Mouse (Mus musculus): ENCODE data around the gene Cd59b. TPM values are rescaled to one million over a fixed set of nuclear protein-coding genes. Genes with fewer than 3 reads are reported as not detected.

Cd59b gene
- total and polyA plus RNA-seq, 3 experiments = 0.38 TPM; not detected in 2

GRCm38 (mm10) chr2:104135920-104136319, 66.3 kb downstream of the Cd59b start:
- no peak overlapping the region for H3K4me3 ChIP-seq (ENCODE audit: control insufficient read depth in 1 of 2, insufficient read depth in 1 of 2, low read depth in 2 of 2, low read length in 2 of 2)
- peaks cover 0 to 7% of the 10 kb centered on the region in 2 experiments; a peak in 2 of 4 replicates for H3K4me1 ChIP-seq (ENCODE audit: control insufficient read depth in 1 of 2, insufficient read depth in 2 of 2, low read length in 2 of 2)
- no peaks in the 10 kb centered on the region for H3K27me3 ChIP-seq (ENCODE audit: control insufficient read depth in 1 of 2, insufficient read depth in 2 of 2, low read length in 2 of 2)
- H3K36me3 ChIP-seq (ENCODE audit: control insufficient read depth in 1 of 2, insufficient read depth in 2 of 2, low read length in 2 of 2) = peaks cover 0 to 5% of the 10 kb centered on the region in 2 experiments; a peak in 2 of 4 replicates
- H3K27ac ChIP-seq (ENCODE audit: control insufficient read depth, low read depth, low read length) = no peak overlapping the region
- no peaks in the 10 kb centered on the region for H3K79me2 ChIP-seq (ENCODE audit: control insufficient read depth, insufficient read depth, low read length, poor library complexity)
- H3K9ac ChIP-seq (ENCODE audit: control insufficient read depth, low read depth, low read length, poor library complexity, severe bottlenecking) = no peak overlapping the region
- DNase-seq (ENCODE audit: low read depth, low spot score) = no peak
- no peaks in the 10 kb centered on the region for H3K9me3 ChIP-seq (replicated peaks; ENCODE audit: insufficient read depth, low read length)
- TF ChIP-seq USF1 (IDR thresholded peaks at IDR 0.05; ENCODE audit: low read depth, low read length) = peak; percentile 50; the same call in 1 of the 2 replicates
- no peak for TF ChIP-seq ZKSCAN1 (IDR thresholded peaks at IDR 0.05; ENCODE audit: low read depth, low read length)
- no peak for TF ChIP-seq TCF12 (IDR thresholded peaks at IDR 0.05; ENCODE audit: low read depth, low read length)
- no peak for TF ChIP-seq MXI1 (IDR thresholded peaks at IDR 0.05; ENCODE audit: low read depth, low read length)

Other genes with a start within 250 kb of the Cd59b start
- 258 and 278 TPM in 2 replicates for gene Lmo2, start 111.9 kb upstream of the Cd59b start, total RNA-seq (2012; rRNA removed)
- gene Lmo2, start 111.9 kb upstream of the Cd59b start, polyA plus RNA-seq (2012; ENCODE audit: insufficient read depth in 1 of 2, insufficient read length in 2 of 2, low read depth in 1 of 2, low replicate concordance in 2 of 2, missing spikeins in 1 of 2) = 100 to 1,000 TPM in 1 of 2 experiments, 10 to 100 TPM in 1; 96.2 to 184 TPM
- 30.9 and 32.7 TPM in 2 replicates for gene Fbxo3, start 42.1 kb upstream of the Cd59b start, total RNA-seq (2012; rRNA removed)
- 10 to 100 TPM; 41.9 to 55.4 TPM for gene Fbxo3, start 42.1 kb upstream of the Cd59b start, polyA plus RNA-seq (2012; ENCODE audit: insufficient read depth in 1 of 2, insufficient read length in 2 of 2, low read depth in 1 of 2, low replicate concordance in 2 of 2, missing spikeins in 1 of 2)
- 0.50 TPM in 1 of 2 replicates, not detected in the other for gene 4931422A03Rik, start 41.5 kb upstream of the Cd59b start, total RNA-seq (2012; rRNA removed)
- 1 to 10 TPM in 1 of 2 experiments, not detected in 1; 4.9 TPM for gene 4931422A03Rik, start 41.5 kb upstream of the Cd59b start, polyA plus RNA-seq (2012; ENCODE audit: insufficient read depth in 1 of 2, insufficient read length in 2 of 2, low read depth in 1 of 2, low replicate concordance in 2 of 2, missing spikeins in 1 of 2)
- gene Gm10912, start 4.0 kb upstream of the Cd59b start, total RNA-seq (2012; rRNA removed) = 0.08 TPM in 1 of 2 replicates, not detected in the other
- under 1 TPM in 1 of 2 experiments, not detected in 1; 0.06 TPM for gene Gm10912, start 4.0 kb upstream of the Cd59b start, polyA plus RNA-seq (2012; ENCODE audit: insufficient read depth in 1 of 2, insufficient read length in 2 of 2, low read depth in 1 of 2, low replicate concordance in 2 of 2, missing spikeins in 1 of 2)
- not detected in 2 replicates for gene Gm10799, start 1.3 kb upstream of the Cd59b start, total RNA-seq (2012; rRNA removed)
- not detected for gene Gm10799, start 1.3 kb upstream of the Cd59b start, polyA plus RNA-seq (2012; ENCODE audit: insufficient read depth in 1 of 2, insufficient read length in 2 of 2, low read depth in 1 of 2, low replicate concordance in 2 of 2, missing spikeins in 1 of 2)
- gene Cd59a, start 26.0 kb downstream of the Cd59b start, total RNA-seq (2012; rRNA removed) = 0.08 TPM in 1 of 2 replicates, not detected in the other
- gene Cd59a, start 26.0 kb downstream of the Cd59b start, polyA plus RNA-seq (2012; ENCODE audit: insufficient read depth in 1 of 2, insufficient read length in 2 of 2, low read depth in 1 of 2, low replicate concordance in 2 of 2, missing spikeins in 1 of 2) = under 1 TPM in 1 of 2 experiments, not detected in 1; 0.96 TPM
- gene A930018P22Rik, start 52.9 kb downstream of the Cd59b start, total RNA-seq (2012; rRNA removed) = not detected in 2 replicates
- gene A930018P22Rik, start 52.9 kb downstream of the Cd59b start, polyA plus RNA-seq (2012; ENCODE audit: insufficient read depth in 1 of 2, insufficient read length in 2 of 2, low read depth in 1 of 2, low replicate concordance in 2 of 2, missing spikeins in 1 of 2) = not detected

Data from MEL (cell line).